Mouse (Mus musculus) liver, embryonic 14.5 days (tissue): Measurements from ENCODE around the gene Zdhhc23. TPM values are rescaled to one million over a fixed set of nuclear protein-coding genes. Genes with fewer than 3 reads are reported as not detected.

Source experiments
- ATAC-seq: fragments of 200-750 bp; cut with Nextera tagmentation; 2 replicates; pipeline ENCODE4 v1.8.0; 2017; ENCODE audit warnings: moderate number of reproducible peaks, mild to moderate bottlenecking, moderate library complexity; ENCODE audit not compliant: insufficient read depth
- DNase-seq, 3 experiments: peaks; one replicate each; pipeline ENCODE4 v3.0.0-alpha.2; 2012 to 2013; ENCODE audit warnings: low read depth in 3 of 3, low spot score in 3 of 3
- H3K27ac ChIP-seq: fragments of 300-500 bp; sonication (generic); 2 replicates; pipeline ENCODE4 v1.5.1; 2014; ENCODE audit warnings: moderate library complexity, mild to moderate bottlenecking, control low read depth, inconsistent platforms
- H3K27me3 ChIP-seq: fragments of 300-500 bp; sonication (generic); 2 replicates; pipeline ENCODE4 v1.6.1; 2014; ENCODE audit warnings: mild to moderate bottlenecking, low read length, moderate library complexity; ENCODE audit not compliant: control insufficient read depth, insufficient read depth
- H3K36me3 ChIP-seq: fragments of 300-500 bp; sonication (generic); replicated peaks from 2 replicates; pipeline ENCODE4 v1.6.1; 2014; ENCODE audit warnings: low read depth; ENCODE audit not compliant: control insufficient read depth, insufficient read depth
- H3K4me1 ChIP-seq, 2 experiments: fragments of 200-500 bp in 1 of 2; fragments of 300-500 bp in 1 of 2; sonication (generic) in 1 of 2; replicated peaks; 2 replicates each; pipeline ENCODE4 v1.6.1; 2012 to 2014; ENCODE audit warnings: antibody characterized with exemption in 1 of 2, inconsistent platforms in 1 of 2, low read length in 1 of 2; ENCODE audit not compliant: control insufficient read depth in 2 of 2, insufficient read depth in 2 of 2
- H3K4me2 ChIP-seq: fragments of 300-500 bp; sonication (generic); 2 replicates; pipeline ENCODE4 v1.6.1; 2014; ENCODE audit warnings: low read depth, mild to moderate bottlenecking, control low read depth, moderate library complexity
- H3K4me3 ChIP-seq, 2 experiments: fragments of 200-500 bp in 1 of 2; fragments of 300-500 bp in 1 of 2; sonication (generic) in 1 of 2; 2 replicates each; pipeline ENCODE4 v1.5.1; 2012 to 2014; ENCODE audit warnings: low read depth in 2 of 2, low read length in 2 of 2, mild to moderate bottlenecking in 2 of 2, control low read depth in 1 of 2, inconsistent platforms in 1 of 2, moderate library complexity in 1 of 2; ENCODE audit not compliant: insufficient read depth in 1 of 2
- H3K9ac ChIP-seq: fragments of 300-500 bp; sonication (generic); replicated peaks from 2 replicates; pipeline ENCODE4 v1.6.1; 2014; ENCODE audit warnings: mild to moderate bottlenecking, control low read depth, moderate library complexity
- H3K9me3 ChIP-seq: fragments of 300-500 bp; sonication (generic); 2 replicates; pipeline ENCODE4 v1.6.1; 2016; ENCODE audit warnings: low read length, mixed read lengths; ENCODE audit not compliant: control insufficient read depth
- CTCF ChIP-seq: IDR thresholded peaks from 2 replicates; pipeline ENCODE4 v1.5.1; 2016; ENCODE audit warnings: antibody characterized with exemption, low read depth, control low read depth
- EP300 ChIP-seq: IDR thresholded peaks from 2 replicates; pipeline ENCODE4 v1.6.1; 2016; ENCODE audit warnings: antibody characterized with exemption, low read depth
- WGBS: fragments of 180-500 bp; shearing (Covaris S2); extraction: QIAGEN DNeasy Blood & Tissue Kit; methylation state at CpG from one replicate; pipeline ENCODE4 v1.1.7; 2014; ENCODE audit not compliant: insufficient replicate concordance; 5-methylcytosine and 5-hydroxymethylcytosine counted together
- polyA plus RNA-seq, 2 experiments: library from polyadenylated mRNA; depleted of rRNA in 1 of 2; stranded (reverse) in 1 of 2; unstranded in 1 of 2; fragments of >200 nt; fragmentation: Nextera tagmentation in 1 of 2; extraction: Ambion mirVana in 1 of 2; gene quantifications; 2 replicates each; pipeline versions ENCODE4 v1.2.1 to v1.2.3; 2012 to 2014

Gene Zdhhc23
- polyA plus RNA-seq, 2 experiments: 0.20 to 0.25 TPM

DNA sequence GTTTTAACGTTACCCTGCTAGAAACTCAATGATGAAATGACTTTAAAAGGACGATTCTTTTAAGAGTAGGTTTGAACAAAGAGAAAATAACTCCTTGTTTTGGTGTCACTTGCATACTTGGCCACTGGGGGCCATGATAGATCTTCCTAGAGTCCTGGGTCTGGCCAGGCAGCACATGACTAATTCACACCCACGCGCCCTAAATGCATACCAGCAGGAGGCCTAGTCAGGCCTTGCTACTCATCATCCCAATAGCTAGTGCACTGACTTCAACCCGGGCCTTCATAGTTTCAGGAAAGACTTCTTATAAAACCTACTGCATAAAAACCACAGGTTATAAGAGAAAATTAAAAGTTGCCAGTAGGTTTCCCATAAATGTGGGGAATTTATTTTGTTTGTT lies 22.5 kb upstream of the Zdhhc23 start:
- DNase-seq (no peak), ATAC-seq (peak; percentile 31; the same call in 1 of the 2 replicates)
- H3K9me3 ChIP-seq: no peaks in the 10 kb centered on the region
- TF ChIP-seq CTCF (peak; percentile 54), EP300 (no peak)
- no peak overlapping the region for H3K27ac ChIP-seq
- WGBS: 65% methylated on average over 5 of the region's 5 CpGs
- no peaks in the 10 kb centered on the region for H3K36me3 ChIP-seq
- no peak overlapping the region for H3K4me2 ChIP-seq
- H3K4me1 ChIP-seq: no peaks in the 10 kb centered on the region
- no peak overlapping the region for H3K9ac ChIP-seq
- H3K4me3 ChIP-seq: no peak overlapping the region
- no peaks in the 10 kb centered on the region for H3K27me3 ChIP-seq

DNA sequence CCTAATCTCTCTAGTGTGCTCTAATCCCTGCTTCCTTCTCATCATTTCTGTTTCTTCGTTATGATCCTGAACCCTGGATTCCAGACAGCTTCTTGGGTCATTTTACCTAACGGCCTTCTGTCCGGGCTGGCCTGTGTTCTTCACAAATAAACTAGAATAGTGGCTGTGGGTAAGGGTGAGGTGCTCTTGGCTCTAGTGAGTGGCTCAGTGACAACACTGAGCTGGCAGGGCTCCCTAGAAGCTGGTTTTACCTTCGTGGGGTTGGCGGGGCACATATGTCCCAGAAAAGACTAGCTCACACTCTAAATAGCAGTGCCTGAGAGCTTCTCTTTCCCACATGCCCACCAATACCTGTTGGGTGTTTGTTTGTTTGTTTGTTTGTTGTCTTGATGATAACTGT lies 19.9 kb upstream of the Zdhhc23 start:
- TF ChIP-seq EP300 (no peak), CTCF (no peak)
- Histone ChIP-seq H3K9me3 (no peaks in the 10 kb centered on the region), H3K9ac (no peak overlapping the region), H3K36me3 (no peaks in the 10 kb centered on the region), H3K27me3 (no peaks in the 10 kb centered on the region), H3K4me3 (no peak overlapping the region), H3K4me2 (no peak overlapping the region), H3K27ac (no peak overlapping the region), H3K4me1 (no peaks in the 10 kb centered on the region)
- no peak for DNase-seq
- 72% methylated on average over 5 of the region's 5 CpGs for WGBS
- ATAC-seq: no peak

DNA sequence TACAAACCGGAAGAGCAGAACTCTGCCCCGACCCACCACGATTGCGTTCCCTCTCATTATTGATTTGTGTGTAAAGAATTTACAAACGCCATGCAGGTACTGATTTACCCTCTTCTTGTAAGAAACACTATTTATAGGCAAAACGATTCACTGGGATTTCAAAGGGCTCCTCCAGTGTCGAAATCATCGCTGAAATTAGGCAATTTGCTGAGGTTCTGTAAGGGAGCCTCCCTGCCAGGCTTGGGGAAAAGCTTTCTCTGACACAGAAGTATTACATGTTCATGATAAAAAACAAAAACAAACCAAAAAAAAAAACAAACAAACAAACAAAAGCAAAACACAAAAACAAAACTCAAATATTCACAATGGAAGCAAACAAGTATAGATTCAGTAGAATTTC lies 19.5 kb upstream of the Zdhhc23 start:
- WGBS: 64% methylated on average over 8 of the region's 8 CpGs
- DNase-seq: no peak
- no peak overlapping the region for H3K4me3 ChIP-seq

DNA sequence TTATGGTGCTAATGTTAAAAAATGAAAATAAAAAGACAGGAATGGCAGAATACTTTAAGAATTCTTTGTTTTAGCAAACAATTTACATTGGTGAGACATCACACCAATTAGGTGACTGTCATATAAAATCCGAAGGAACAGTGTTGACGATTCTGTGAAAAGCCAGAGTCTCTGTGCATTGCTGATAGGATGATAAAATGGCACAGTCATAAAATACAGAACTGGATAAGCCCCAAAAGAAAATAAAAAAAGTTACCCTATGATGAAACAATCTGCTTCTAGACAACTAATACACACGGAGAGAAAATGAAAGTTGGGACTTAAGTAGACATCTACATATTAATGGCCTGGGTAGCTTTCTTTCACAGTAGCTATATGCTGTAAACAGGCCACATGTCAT lies 15.0 kb upstream of the Zdhhc23 start:
- Histone ChIP-seq H3K4me2 (no peak overlapping the region), H3K9me3 (no peaks in the 10 kb centered on the region), H3K27ac (no peak overlapping the region), H3K36me3 (no peaks in the 10 kb centered on the region), H3K9ac (no peak overlapping the region), H3K4me1 (no peaks in the 10 kb centered on the region), H3K27me3 (no peaks in the 10 kb centered on the region), H3K4me3 (no peak overlapping the region)
- WGBS: 51% methylated on average over 3 of the region's 3 CpGs
- TF ChIP-seq EP300 (no peak), CTCF (no peak)
- no peak for DNase-seq
- ATAC-seq: no peak

More for the DNA sequence above, 19.5 kb upstream of the Zdhhc23 start:
- ATAC-seq: no peak
- TF ChIP-seq CTCF (no peak), EP300 (no peak)
- H3K9me3 ChIP-seq: no peaks in the 10 kb centered on the region
- H3K4me2 ChIP-seq: 0 out of 2 replicates have a peak overlapping the region, but pooled peaks have one; percentile 4
- H3K27ac ChIP-seq: no peak overlapping the region
- no peaks in the 10 kb centered on the region for H3K4me1 ChIP-seq
- no peaks in the 10 kb centered on the region for H3K27me3 ChIP-seq
- H3K36me3 ChIP-seq: no peaks in the 10 kb centered on the region
- no peak overlapping the region for H3K9ac ChIP-seq

DNA sequence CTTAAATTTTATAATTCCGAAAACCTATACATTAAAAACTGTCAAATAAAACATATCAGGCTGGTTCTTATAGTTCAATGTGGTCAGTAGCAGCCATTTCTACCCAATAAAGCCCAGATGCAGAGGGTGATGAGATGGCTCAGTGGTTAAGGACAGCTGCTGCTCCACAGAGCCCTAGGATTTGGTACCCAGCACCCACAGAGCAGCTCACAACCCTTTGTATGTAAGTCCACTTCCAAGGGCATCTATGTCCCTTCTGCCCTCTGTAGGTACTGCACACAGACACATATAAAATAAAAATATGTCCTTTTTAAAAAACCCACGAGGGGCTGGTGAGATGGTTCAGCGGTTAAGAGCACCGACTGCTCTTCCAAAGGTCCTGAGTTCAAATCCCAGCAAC lies 6.7 kb upstream of the Zdhhc23 start:
- Histone ChIP-seq H3K4me1 (no peaks in the 10 kb centered on the region), H3K9me3 (no peaks in the 10 kb centered on the region), H3K27me3 (no peaks in the 10 kb centered on the region), H3K4me2 (no peak overlapping the region), H3K9ac (no peak overlapping the region), H3K4me3 (no peak overlapping the region), H3K27ac (no peak overlapping the region), H3K36me3 (no peaks in the 10 kb centered on the region)
- no peak for ATAC-seq
- WGBS: 69% methylated on average over 4 of the region's 4 CpGs
- TF ChIP-seq EP300 (no peak), CTCF (no peak)
- DNase-seq: no peak
